Mouse (Mus musculus) heart, embryonic 14.5 days (tissue): ENCODE measurements around the gene Myo1b. TPM values are rescaled to one million over a fixed set of nuclear protein-coding genes. Genes with fewer than 3 reads are reported as not detected.

Experiments
- ATAC-seq: fragments of 200-750 bp; cut with Nextera tagmentation; 2 replicates; pipeline ENCODE4 v1.8.0; 2017; ENCODE audit warnings: low read depth, moderate TSS enrichment; ENCODE audit not compliant: insufficient number of reproducible peaks, insufficient read depth, low FRiP score
- H3K27ac ChIP-seq, 2 experiments: fragments of 200-500 bp in 1 of 2; fragments of 300-500 bp in 1 of 2; sonication (generic) in 1 of 2; replicated peaks in 1 of 2; 2 replicates each; pipeline ENCODE4 v1.5.1; 2012 to 2014; ENCODE audit warnings: low read depth in 2 of 2, low read length in 2 of 2, control low read depth in 1 of 2, mild to moderate bottlenecking in 1 of 2, mixed read lengths in 1 of 2; ENCODE audit not compliant: control insufficient read depth in 1 of 2, insufficient read depth in 1 of 2
- H3K27me3 ChIP-seq: fragments of 300-500 bp; sonication (generic); 2 replicates; pipeline ENCODE4 v1.6.1; 2014; ENCODE audit warnings: mild to moderate bottlenecking, low read length, control low read depth; ENCODE audit not compliant: control insufficient read depth, insufficient read depth
- H3K36me3 ChIP-seq: fragments of 300-500 bp; sonication (generic); 2 replicates; pipeline ENCODE4 v1.6.1; 2014; ENCODE audit warnings: mild to moderate bottlenecking, control low read depth, low read length, mixed read lengths; ENCODE audit not compliant: control insufficient read depth, insufficient read depth
- H3K4me1 ChIP-seq, 2 experiments: fragments of 200-500 bp in 1 of 2; fragments of 300-500 bp in 1 of 2; sonication (generic) in 1 of 2; 2 replicates each; pipeline ENCODE4 v1.6.1; 2012 to 2014; ENCODE audit warnings: low read length in 2 of 2, control low read depth in 1 of 2, mixed read lengths in 1 of 2; ENCODE audit not compliant: control insufficient read depth in 2 of 2, insufficient read depth in 2 of 2
- H3K4me2 ChIP-seq: fragments of 300-500 bp; sonication (generic); 2 replicates; pipeline ENCODE4 v1.6.1; 2014; ENCODE audit warnings: mild to moderate bottlenecking, low read length
- H3K4me3 ChIP-seq, 2 experiments: fragments of 200-500 bp in 1 of 2; fragments of 300-500 bp in 1 of 2; sonication (generic) in 1 of 2; 2 replicates each; pipeline ENCODE4 v1.5.1; 2012 to 2014; ENCODE audit warnings: low read length in 2 of 2, mild to moderate bottlenecking in 2 of 2, control low read depth in 1 of 2, low read depth in 1 of 2, moderate library complexity in 1 of 2; ENCODE audit not compliant: control insufficient read depth in 1 of 2, insufficient read depth in 1 of 2
- H3K9ac ChIP-seq: fragments of 300-500 bp; sonication (generic); 2 replicates; pipeline ENCODE4 v1.6.1; 2014; ENCODE audit warnings: mild to moderate bottlenecking, low read length
- H3K9me3 ChIP-seq: fragments of 300-500 bp; sonication (generic); 2 replicates; pipeline ENCODE4 v1.6.1; 2016; ENCODE audit warnings: low read length, control low read depth; ENCODE audit not compliant: control insufficient read depth
- WGBS: fragments of 180-500 bp; shearing (Covaris S2); extraction: QIAGEN DNeasy Blood & Tissue Kit; methylation state at CpG from one replicate; pipeline ENCODE4 v1.1.7; 2014; 5-methylcytosine and 5-hydroxymethylcytosine counted together
- polyA plus RNA-seq: library from polyadenylated mRNA; unstranded; fragments of >200 nt; fragmentation: Nextera tagmentation; extraction: Ambion mirVana; gene quantifications from 2 replicates; pipeline ENCODE4 v1.2.1, GENCODE M21; 2014

Gene Myo1b
- polyA plus RNA-seq, 1 experiment from 2014 or later: 39.5 TPM

- H3K4me2 ChIP-seq: no peak overlapping the region
- H3K27ac ChIP-seq: no peak overlapping the region
- H3K27me3 ChIP-seq: no peaks in the 10 kb centered on the region
- no peak for ATAC-seq
- no peaks in the 10 kb centered on the region for H3K4me1 ChIP-seq
- H3K9me3 ChIP-seq: no peaks in the 10 kb centered on the region
- 82% methylated on average over 3 of the region's 3 CpGs for WGBS
- H3K36me3 ChIP-seq: no peaks in the 10 kb centered on the region
- no peak overlapping the region for H3K4me3 ChIP-seq
- H3K9ac ChIP-seq: no peak overlapping the region
Measured at GRCm38 (mm10) chr1:51706106-51706505, 209.8 kb downstream of the Myo1b start.

GRCm38 (mm10) chr1:51704610-51705009 is 211.3 kb downstream of the Myo1b start:
- Histone ChIP-seq H3K4me1 (no peaks in the 10 kb centered on the region), H3K36me3 (no peaks in the 10 kb centered on the region), H3K9me3 (no peaks in the 10 kb centered on the region), H3K4me2 (no peak overlapping the region), H3K27ac (no peak overlapping the region), H3K9ac (no peak overlapping the region), H3K27me3 (no peaks in the 10 kb centered on the region), H3K4me3 (no peak overlapping the region)
- WGBS: 75% methylated on average over 4 of the region's 4 CpGs
- no peak for ATAC-seq

Other genes starting within 250 kb of the Myo1b start
- 1.3 and 2.4 TPM in 2 replicates for gene Stat4, start 71.1 kb upstream of the Myo1b start, polyA plus RNA-seq
- 31.7 and 38.0 TPM in 2 replicates for gene Stat1, start 203.4 kb upstream of the Myo1b start, polyA plus RNA-seq